Comparison of ENCODE assay signal across 7 mouse cellular contexts in genomic region chr16:16527267-16527666, GRCm38 (mm10).
DNase-seq lines count a peak whose midpoint lies in the region; ATAC-seq and TF ChIP-seq lines count a peak whose summit lies in the region.

No protein-coding gene starts in this region.

- H3K36me3 ChIP-seq in kidney, adult 2 months (ENCODE audit: control insufficient read depth, insufficient read depth, low read length) = no peaks in the 10 kb centered on the region
- no peaks in the 10 kb centered on the region for H3K36me3 ChIP-seq in lung, embryonic 15.5 days

- H3K9me3 ChIP-seq in lung, embryonic 15.5 days = no peaks in the 10 kb centered on the region

- TF ChIP-seq CTCF in Patski (IDR thresholded peaks at IDR 0.05) = no peak
- no peak for TF ChIP-seq CTCF in bone marrow, adult 2 months (IDR thresholded peaks at IDR 0.05; ENCODE audit: control insufficient read depth, insufficient read depth, low read length)
- TF ChIP-seq CTCF in kidney, adult 2 months (conservative IDR thresholded peaks at IDR 0.05; ENCODE audit: insufficient read depth, insufficient read length, low read depth, low read length) = no peak

- no peak for TF ChIP-seq POLR2A in bone marrow, adult 2 months (IDR thresholded peaks at IDR 0.05; ENCODE audit: borderline replicate concordance, control insufficient read depth, low read depth, low read length)
- TF ChIP-seq POLR2A in kidney, adult 2 months (IDR thresholded peaks at IDR 0.05; ENCODE audit: low read depth, low read length) = no peak

- in situ Hi-C loops in Patski (cut with MboI; ENCODE audit: low pct_unique_long_range_greater_than_20kb) = no loop called here

- no peaks in the 10 kb centered on the region for H3K27me3 ChIP-seq in Patski
- no peaks in the 10 kb centered on the region for H3K27me3 ChIP-seq in kidney, adult 2 months (replicated peaks; ENCODE audit: control insufficient read depth, insufficient read depth, low read length)
- no peaks in the 10 kb centered on the region for H3K27me3 ChIP-seq in lung, embryonic 15.5 days

- peak; percentile 99 for ATAC-seq in Patski
- ATAC-seq in lung, embryonic 15.5 days (ENCODE audit: borderline replicate concordance, extremely low read depth, low FRiP score, low TSS enrichment) = peak; percentile 69; the same call in 1 of the 2 replicates

- 56% methylated on average over 8 of the region's 8 CpGs for WGBS in bone marrow, adult 2 months
- WGBS in kidney, adult 2 months = 30% methylated on average over 8 of the region's 8 CpGs
- 25% methylated on average over 8 of the region's 8 CpGs for WGBS in lung, embryonic 15.5 days

- no peak overlapping the region for H3K4me3 ChIP-seq in bone marrow, adult 2 months (replicated peaks; ENCODE audit: control insufficient read depth, low read depth, low read length)
- H3K4me3 ChIP-seq in kidney, adult 2 months (ENCODE audit: insufficient read depth, low read depth, low read length) = 0 out of 2 replicates have a peak overlapping the region, but pooled peaks have one; percentile 37
- no peak overlapping the region for H3K4me3 ChIP-seq in lung, embryonic 15.5 days

- H3K27ac ChIP-seq in bone marrow, adult 2 months (ENCODE audit: control insufficient read depth, insufficient read depth, low read depth, low read length, poor library complexity) = peak overlapping the region; percentile 58; the same call in 1 of the 2 replicates
- peak overlapping the region; percentile 71 for H3K27ac ChIP-seq in kidney, adult 2 months (ENCODE audit: insufficient read depth, low read depth, low read length)
- H3K27ac ChIP-seq in lung, embryonic 15.5 days = peak overlapping the region; percentile 65; the same call in 1 of the 2 replicates

- H3K4me2 ChIP-seq in lung, embryonic 15.5 days = peak overlapping the region; percentile 9; the same call in 1 of the 2 replicates

- peak; percentile 63 for DNase-seq in Patski (ENCODE audit: low read depth, low spot score)
- peak; percentile 98 for DNase-seq in heart, adult 11 months
- peak; percentile 82 for DNase-seq in kidney, adult 2 months
- DNase-seq in retina, embryonic 14.5 days (ENCODE audit: low spot score) = peak; percentile 32
- DNase-seq in cerebellum, postnatal 25 days = no peak

- CTCF ChIA-PET in Patski (lab: Charles Lee) = interaction anchor here (0.9 to 1.0 kb wide), 2 partner anchors 16 to 23 kb away, joined by 3 read pairs; no protein-coding TSS in a partner anchor

- H3K9ac ChIP-seq in lung, embryonic 15.5 days = no peak overlapping the region

- H3K4me1 ChIP-seq in bone marrow, adult 2 months (ENCODE audit: control insufficient read depth, insufficient read depth, low read length) = peaks cover 5% of the 10 kb centered on the region
- peaks cover 17% of the 10 kb centered on the region for H3K4me1 ChIP-seq in kidney, adult 2 months (ENCODE audit: control insufficient read depth, insufficient read depth, low read length)
- H3K4me1 ChIP-seq in lung, embryonic 15.5 days = peaks cover 20% of the 10 kb centered on the region

- POLR2A ChIA-PET in Patski (lab: Charles Lee) = no interaction called here

Comparison
In these comparisons a context has a peak if more than half of its experiments do, and no peak if none do; other contexts are left out.
1. DNase-seq: peak in Patski (single experiment), heart, adult 11 months (single experiment), kidney, adult 2 months (single experiment) and retina, embryonic 14.5 days (single experiment); none in cerebellum, postnatal 25 days (0 of 2).
2. Peak in every context shown above with its lines, with median percentiles within 50 percentile points of each other: H3K27ac ChIP-seq.